8 mouse cellular contexts compared by ENCODE assay signal in genomic region chr12:35896764-35897282, GRCm38 (mm10). TPM values are rescaled to one million over a fixed set of nuclear protein-coding genes. Genes with fewer than 3 reads are reported as not detected.
DNase-seq lines count a peak whose midpoint lies in the region; ATAC-seq and TF ChIP-seq lines count a peak whose summit lies in the region.
"Had no signal": no experiment of that assay in that cellular context is flagged by ENCODE, and none has a peak within 500 bp of the region (broad histone marks: within the 10 kb centered on the region; RNA-seq: fewer than 3 reads in every experiment).

No protein-coding gene starts in this region.

- TF ChIP-seq CTCF in lung, embryonic 14.5 days (IDR thresholded peaks at IDR 0.05; ENCODE audit: low read depth) = no peak
- no peak for TF ChIP-seq CTCF in embryonic fibroblast, embryonic 13.5 days (IDR thresholded peaks at IDR 0.05; ENCODE audit: borderline replicate concordance, insufficient read depth, low read length)

- peak overlapping the region; percentile 57 for H3K4me2 ChIP-seq in lung, embryonic 14.5 days
- H3K4me2 ChIP-seq in limb, embryonic 12.5 days = peak overlapping the region; percentile 56
- peak overlapping the region; percentile 58 for H3K4me2 ChIP-seq in stomach, embryonic 16.5 days (ENCODE audit: low read depth, low read length)

- no peaks in the 10 kb centered on the region for H3K4me1 ChIP-seq in lung, embryonic 14.5 days (ENCODE audit: insufficient read depth)
- H3K4me1 ChIP-seq in embryonic fibroblast, embryonic 13.5 days (ENCODE audit: control insufficient read depth, insufficient read depth, low read length) = no peaks in the 10 kb centered on the region
- no peaks in the 10 kb centered on the region for H3K4me1 ChIP-seq in limb, embryonic 12.5 days (replicated peaks)
- 0 out of 2 replicates have a peak, but pooled peaks cover 5% of the 10 kb centered on the region for H3K4me1 ChIP-seq in stomach, embryonic 16.5 days (ENCODE audit: control insufficient read depth, insufficient read depth, low read length)

- no peaks in the 10 kb centered on the region for H3K9me3 ChIP-seq in lung, embryonic 14.5 days (ENCODE audit: low read depth, low read length)
- H3K9me3 ChIP-seq in limb, embryonic 12.5 days = no peaks in the 10 kb centered on the region
- no peaks in the 10 kb centered on the region for H3K9me3 ChIP-seq in stomach, embryonic 16.5 days (replicated peaks; ENCODE audit: control insufficient read depth, low read length)

- peak; percentile 9 for DNase-seq in lung, embryonic 14.5 days
- no peak for DNase-seq in lung, postnatal 10 days
- no peak for DNase-seq in layer of hippocampus, adult 8-10 months (ENCODE audit: low spot score in 2 of 2)
- DNase-seq in B cell, adult 2 months = no peak

- no peak for ATAC-seq in lung, embryonic 14.5 days (ENCODE audit: insufficient read depth)
- ATAC-seq in limb, embryonic 12.5 days (ENCODE audit: insufficient number of reproducible peaks, insufficient read depth, low FRiP score, low TSS enrichment, low read depth) = no peak
- no peak for ATAC-seq in stomach, embryonic 16.5 days (ENCODE audit: insufficient read depth, low FRiP score)

- no peaks in the 10 kb centered on the region for H3K27me3 ChIP-seq in lung, embryonic 14.5 days (ENCODE audit: insufficient read depth, low read length)
- no peaks in the 10 kb centered on the region for H3K27me3 ChIP-seq in limb, embryonic 12.5 days
- H3K27me3 ChIP-seq in stomach, embryonic 16.5 days (ENCODE audit: control insufficient read depth, insufficient read depth, low read length) = no peaks in the 10 kb centered on the region

- no peak overlapping the region for H3K9ac ChIP-seq in lung, embryonic 14.5 days
- no peak overlapping the region for H3K9ac ChIP-seq in limb, embryonic 12.5 days (replicated peaks)
- 0 out of 2 replicates have a peak overlapping the region, but pooled peaks have one; percentile 40 for H3K9ac ChIP-seq in stomach, embryonic 16.5 days (ENCODE audit: low read length)

- H3K4me3 ChIP-seq in lung, embryonic 14.5 days (ENCODE audit: low read depth, low read length) = 0 out of 2 replicates have a peak overlapping the region, but pooled peaks have one; percentile 25
- H3K4me3 ChIP-seq in embryonic fibroblast, embryonic 13.5 days (ENCODE audit: insufficient read depth, low read length) = peak overlapping the region; percentile 11; the same call in 1 of the 2 replicates
- H3K4me3 ChIP-seq in limb, embryonic 12.5 days (replicated peaks) = peak overlapping the region; percentile 33
- H3K4me3 ChIP-seq in stomach, embryonic 16.5 days (replicated peaks; ENCODE audit: low read length) = peak overlapping the region; percentile 35

- H3K27ac ChIP-seq in lung, embryonic 14.5 days (ENCODE audit: low read depth) = no peak overlapping the region
- H3K27ac ChIP-seq in embryonic fibroblast, embryonic 13.5 days (ENCODE audit: insufficient read depth, low read length) = no peak overlapping the region
- no peak overlapping the region for H3K27ac ChIP-seq in limb, embryonic 12.5 days
- no peak overlapping the region for H3K27ac ChIP-seq in stomach, embryonic 16.5 days (ENCODE audit: low read length)

- no peaks in the 10 kb centered on the region for H3K36me3 ChIP-seq in lung, embryonic 14.5 days (ENCODE audit: insufficient read depth)
- no peaks in the 10 kb centered on the region for H3K36me3 ChIP-seq in limb, embryonic 12.5 days
- H3K36me3 ChIP-seq in stomach, embryonic 16.5 days (ENCODE audit: control insufficient read depth, insufficient read depth, low read length) = no peaks in the 10 kb centered on the region

- no peak for TF ChIP-seq POLR2A in embryonic fibroblast, embryonic 13.5 days (IDR thresholded peaks at IDR 0.05; ENCODE audit: low read depth, low read length)

- WGBS in lung, embryonic 14.5 days = 44% methylated on average over 4 of the region's 4 CpGs
- WGBS in limb, embryonic 12.5 days = 31% methylated on average over 4 of the region's 4 CpGs
- whole genome bisulfite sequencing in stomach, embryonic 16.5 days = 41% methylated on average over 4 of the region's 4 CpGs

RNA-seq across cellular contexts. Expression of gene Agr3, which starts 28.6 kb away (rescaled TPM):
- polyA plus RNA-seq in lung, embryonic 14.5 days (2014; fragmentation: Nextera tagmentation; extraction: Ambion mirVana) = not detected in 2 replicates
- not detected in 2 replicates for polyA plus RNA-seq in embryonic fibroblast, embryonic 13.5 days (2011; ENCODE audit: insufficient read length, low read depth, missing spikeins)
- not detected in 2 replicates for polyA plus RNA-seq in limb, embryonic 12.5 days (2016; fragmentation: Nextera tagmentation; extraction: Ambion mirVana)
- polyA plus RNA-seq in stomach, embryonic 16.5 days (2015; fragmentation: Nextera tagmentation; extraction: Ambion mirVana) = 0.50 and 1.4 TPM in 2 replicates
- not detected for total RNA-seq in layer of hippocampus, adult 8-10 months (2022)
- polyA plus RNA-seq: brain, embryonic 14.5 days had no signal
